Mouse (Mus musculus) lung, postnatal 0 days (tissue): ENCODE results near the gene Txnl4b. TPM values are rescaled to one million over a fixed set of nuclear protein-coding genes. Genes with fewer than 3 reads are reported as not detected.

Experiments used
- ATAC-seq: fragments of 200-750 bp; cut with Nextera tagmentation; 2 replicates; pipeline ENCODE4 v1.8.0; 2017; ENCODE audit warnings: moderate library complexity
- DNase-seq: peaks from one replicate; pipeline ENCODE4 v3.0.0-alpha.2; 2016; ENCODE audit warnings: low spot score
- H3K27ac ChIP-seq: fragments of 300-500 bp; sonication (generic); 2 replicates; pipeline ENCODE4 v1.5.1; 2014; ENCODE audit warnings: antibody characterized with exemption, mild to moderate bottlenecking, low read length, mixed read lengths
- H3K27me3 ChIP-seq: fragments of 300-500 bp; sonication (generic); replicated peaks from 2 replicates; pipeline ENCODE4 v1.6.1; 2014; ENCODE audit warnings: low read length, mixed read lengths; ENCODE audit not compliant: insufficient read depth
- H3K36me3 ChIP-seq: fragments of 300-500 bp; sonication (generic); 2 replicates; pipeline ENCODE4 v1.6.1; 2014; ENCODE audit warnings: low read length, mixed read lengths; ENCODE audit not compliant: insufficient read depth
- H3K4me1 ChIP-seq: fragments of 300-500 bp; sonication (generic); 2 replicates; pipeline ENCODE4 v1.6.1; 2014; ENCODE audit warnings: antibody characterized with exemption, low read depth, low read length, mixed read lengths; ENCODE audit not compliant: insufficient read depth
- H3K4me2 ChIP-seq: fragments of 300-500 bp; sonication (generic); replicated peaks from 2 replicates; pipeline ENCODE4 v1.6.1; 2014; ENCODE audit warnings: low read depth, mild to moderate bottlenecking, low read length, moderate library complexity, mixed read lengths
- H3K4me3 ChIP-seq: fragments of 300-500 bp; sonication (generic); 2 replicates; pipeline ENCODE4 v1.5.1; 2014; ENCODE audit warnings: low read depth, low read length
- H3K9ac ChIP-seq: fragments of 300-500 bp; sonication (generic); replicated peaks from 2 replicates; pipeline ENCODE4 v1.6.1; 2014; ENCODE audit warnings: low read depth, mild to moderate bottlenecking
- H3K9me3 ChIP-seq: fragments of 300-500 bp; sonication (generic); 2 replicates; pipeline ENCODE4 v1.6.1; 2016; ENCODE audit warnings: low read length, mixed read lengths
- CTCF ChIP-seq: IDR thresholded peaks from 2 replicates; pipeline ENCODE4 v1.5.1; 2016; ENCODE audit warnings: antibody characterized with exemption, mild to moderate bottlenecking
- EP300 ChIP-seq: IDR thresholded peaks from 2 replicates; pipeline ENCODE4 v1.6.1; 2016; ENCODE audit warnings: antibody characterized with exemption, mild to moderate bottlenecking, control low read depth
- WGBS: fragments of 180-500 bp; shearing (Covaris S2); extraction: QIAGEN DNeasy Blood & Tissue Kit; methylation state at CpG from one replicate; pipeline ENCODE4 v1.1.7; 2014; 5-methylcytosine and 5-hydroxymethylcytosine counted together
- polyA plus RNA-seq: library from polyadenylated mRNA; unstranded; fragments of >200 nt; fragmentation: Nextera tagmentation; extraction: Ambion mirVana; gene quantifications from 2 replicates; pipeline ENCODE4 v1.2.1, GENCODE M21; 2015

The Txnl4b gene
- polyA plus RNA-seq, 1 experiment from 2014 or later, result 25.0 TPM

- TF ChIP-seq CTCF (no peak), EP300 (no peak)
- DNase-seq, result no peak
- H3K36me3 ChIP-seq, result peaks cover 5% of the 10 kb centered on the region; the same call in 1 of the 2 replicates
- H3K4me2 ChIP-seq, result no peak overlapping the region
- no peaks in the 10 kb centered on the region for H3K4me1 ChIP-seq
- H3K9me3 ChIP-seq, result no peaks in the 10 kb centered on the region
- no peak overlapping the region for H3K4me3 ChIP-seq
- WGBS, result 68% methylated on average over 8 of the region's 8 CpGs
- no peak for ATAC-seq
- no peak overlapping the region for H3K27ac ChIP-seq
- H3K9ac ChIP-seq, result no peak overlapping the region
- H3K27me3 ChIP-seq, result no peaks in the 10 kb centered on the region
Observed at GRCm38 (mm10) chr8:109542748-109543519, 22.8 kb upstream of the Txnl4b start.

DNA sequence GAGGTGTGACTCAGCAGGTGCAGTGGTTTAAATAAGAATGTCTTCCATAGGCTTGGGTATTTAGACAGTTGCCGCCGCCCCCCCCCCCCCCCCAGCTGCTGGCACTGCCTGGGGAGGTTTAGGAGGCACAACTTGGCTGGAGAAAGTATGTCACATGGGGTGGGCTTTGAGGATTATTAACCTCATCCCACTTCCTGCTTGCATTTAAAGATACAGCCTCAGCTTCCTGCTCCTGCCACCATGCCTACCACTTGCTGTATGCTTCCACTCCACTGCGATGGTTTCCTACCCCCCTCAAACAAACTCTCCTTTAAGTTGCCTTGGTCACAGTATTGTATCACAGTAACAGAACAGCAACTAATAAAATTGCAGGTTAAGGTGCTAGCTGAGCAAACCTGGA is 21.6 kb upstream of the Txnl4b start:
- Histone ChIP-seq H3K4me3 (no peak overlapping the region), H3K27ac (no peak overlapping the region), H3K9ac (no peak overlapping the region), H3K9me3 (no peaks in the 10 kb centered on the region), H3K4me2 (no peak overlapping the region), H3K36me3 (peaks cover 11% of the 10 kb centered on the region; the same call in 1 of the 2 replicates), H3K4me1 (no peaks in the 10 kb centered on the region), H3K27me3 (no peaks in the 10 kb centered on the region)
- TF ChIP-seq EP300 (no peak), CTCF (no peak)
- DNase-seq (no peak), ATAC-seq (no peak)
- 71% methylated on average over 1 of the region's 3 CpGs for WGBS

GRCm38 (mm10) chr8:109551663-109552062 is 14.0 kb upstream of the Txnl4b start:
- DNase-seq, result peak; percentile 24
- H3K9ac ChIP-seq, result no peak overlapping the region
- H3K4me2 ChIP-seq, result no peak overlapping the region
- TF ChIP-seq CTCF (peak; percentile 65), EP300 (no peak)
- H3K27me3 ChIP-seq, result no peaks in the 10 kb centered on the region
- H3K4me1 ChIP-seq, result no peaks in the 10 kb centered on the region
- ATAC-seq, result 0 out of 2 replicates have a peak, but pooled peaks have one; percentile 30
- H3K4me3 ChIP-seq, result no peak overlapping the region
- H3K9me3 ChIP-seq, result no peaks in the 10 kb centered on the region
- no peak overlapping the region for H3K27ac ChIP-seq
- peaks cover 72% of the 10 kb centered on the region for H3K36me3 ChIP-seq
- 36% methylated on average over 3 of the region's 3 CpGs for WGBS

DNA sequence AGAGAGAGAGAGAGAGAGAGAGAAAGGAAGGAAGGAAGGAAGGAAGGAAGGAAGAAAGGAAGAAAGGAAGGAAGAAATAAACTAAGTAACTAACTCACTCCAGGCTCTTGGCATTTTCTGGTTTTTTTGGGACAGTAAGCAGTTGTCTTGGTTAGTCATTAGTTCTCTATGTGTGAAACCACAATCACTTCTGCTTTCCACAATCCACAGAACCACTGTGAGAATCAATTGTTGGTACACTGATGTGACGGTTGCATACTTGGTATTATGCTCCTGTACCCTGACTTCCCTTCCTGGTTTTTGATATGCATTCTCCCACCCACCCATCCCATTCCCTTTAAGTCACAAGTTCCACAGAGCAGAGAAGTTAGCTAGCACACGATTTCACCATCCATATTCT is 1.8 kb upstream of the Txnl4b start:
- Histone ChIP-seq H3K4me3 (no peak overlapping the region), H3K9ac (no peak overlapping the region), H3K36me3 (peaks cover 38% of the 10 kb centered on the region), H3K27me3 (no peaks in the 10 kb centered on the region), H3K4me1 (peaks cover 4% of the 10 kb centered on the region; the same call in 1 of the 2 replicates), H3K27ac (no peak overlapping the region), H3K4me2 (no peak overlapping the region), H3K9me3 (no peaks in the 10 kb centered on the region)
- no peak for TF ChIP-seq CTCF
- no peak for TF ChIP-seq EP300
- WGBS, result 66% methylated on average over 2 of the region's 2 CpGs
- DNase-seq (no peak), ATAC-seq (no peak)

DNA sequence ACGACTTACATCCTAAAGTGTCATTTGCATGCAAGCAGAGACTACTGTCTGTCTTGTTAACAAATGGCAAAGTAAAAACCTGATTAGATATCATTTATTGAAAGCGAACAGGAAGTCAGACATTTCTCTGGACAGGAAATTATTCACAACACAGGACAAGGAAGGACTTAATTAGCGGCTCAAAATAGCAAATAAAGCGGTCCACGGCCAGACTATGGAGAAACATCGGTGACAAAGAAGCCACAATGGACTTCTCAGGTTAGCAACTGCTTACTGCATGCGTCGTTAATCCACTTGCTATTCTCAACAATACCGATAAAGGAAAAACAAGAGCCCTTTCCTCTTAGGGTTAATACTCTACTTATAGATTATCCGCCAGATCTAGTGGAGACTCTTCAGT is 926 bp upstream of the Txnl4b start:
- DNase-seq (no peak), ATAC-seq (no peak)
- H3K27ac ChIP-seq, result peak overlapping the region; percentile 98
- peak overlapping the region; percentile 76 for H3K4me2 ChIP-seq
- H3K4me1 ChIP-seq, result peaks cover 4% of the 10 kb centered on the region; the same call in 1 of the 2 replicates
- H3K9ac ChIP-seq, result peak overlapping the region; percentile 97
- 5% methylated on average over 10 of the region's 10 CpGs for WGBS
- H3K4me3 ChIP-seq, result peak overlapping the region; percentile 84
- no peaks in the 10 kb centered on the region for H3K27me3 ChIP-seq
- no peak for TF ChIP-seq CTCF
- no peak for TF ChIP-seq EP300
- peaks cover 29% of the 10 kb centered on the region for H3K36me3 ChIP-seq
- no peaks in the 10 kb centered on the region for H3K9me3 ChIP-seq

GRCm38 (mm10) chr8:109571139-109571538 is 5.4 kb downstream of the Txnl4b start:
- no peaks in the 10 kb centered on the region for H3K27me3 ChIP-seq
- WGBS, result 76% methylated on average over 12 of the region's 12 CpGs
- DNase-seq (no peak), ATAC-seq (no peak)
- no peaks in the 10 kb centered on the region for H3K9me3 ChIP-seq
- H3K27ac ChIP-seq, result no peak overlapping the region
- H3K4me1 ChIP-seq, result no peaks in the 10 kb centered on the region; the same call in 1 of the 2 replicates
- H3K36me3 ChIP-seq, result 0 out of 2 replicates have a peak, but pooled peaks cover 7% of the 10 kb centered on the region
- no peak overlapping the region for H3K4me2 ChIP-seq
- no peak overlapping the region for H3K4me3 ChIP-seq
- no peak overlapping the region for H3K9ac ChIP-seq
- no peak for TF ChIP-seq EP300
- TF ChIP-seq CTCF, result no peak
